Mouse (Mus musculus) brain, embryonic 14.5 days (tissue): Measurements from ENCODE around the gene Pck1.

Experiments
- CTCF ChIP-seq: fragments of 200-500 bp; IDR thresholded peaks from 2 replicates; pipeline ENCODE4 v1.5.1; 2012; ENCODE audit warnings: inconsistent platforms, mild to moderate bottlenecking, moderate library complexity, borderline replicate concordance; ENCODE audit not compliant: insufficient read depth, insufficient read length; ENCODE audit errors: extremely low read depth
- POLR2A ChIP-seq: fragments of 200-500 bp; IDR thresholded peaks from 2 replicates; pipeline ENCODE4 v1.6.1; 2012; ENCODE audit warnings: mild to moderate bottlenecking, inconsistent platforms, borderline replicate concordance; ENCODE audit not compliant: poor library complexity, insufficient read depth, insufficient read length, severe bottlenecking; ENCODE audit errors: extremely low read depth

- TF ChIP-seq CTCF (no peak), POLR2A (no peak)
These were observed 418 bp downstream of the Pck1 start for GRCm38 (mm10) chr2:173153266-173153665.
